Mouse (Mus musculus) olfactory bulb, adult 2 months (tissue): ENCODE measurements around the gene Daam1.

Source experiments
- CTCF ChIP-seq: fragments of 200-500 bp; IDR thresholded peaks from 2 replicates; pipeline ENCODE4 v1.5.1; 2012; ENCODE audit warnings: low read depth, mild to moderate bottlenecking, low read length, moderate library complexity; ENCODE audit not compliant: insufficient read depth
- POLR2A ChIP-seq: fragments of 200-500 bp; IDR thresholded peaks from 2 replicates; pipeline ENCODE4 v1.6.1; 2012; ENCODE audit warnings: mild to moderate bottlenecking, low read depth, low read length, moderate library complexity; ENCODE audit not compliant: insufficient read depth

GRCm38 (mm10) chr12:71898666-71899520 lies 68.0 kb downstream of the Daam1 start:
- TF ChIP-seq POLR2A (no peak), CTCF (no peak)
